Mouse (Mus musculus) adrenal gland, adult 8-10 months (tissue): Measurements from ENCODE around the gene Cyp26c1. TPM values are rescaled to one million over a fixed set of nuclear protein-coding genes. Genes with fewer than 3 reads are reported as not detected.

Source experiments
- DNase-seq: peaks from one replicate; pipeline ENCODE4 v3.0.0; 2022
- total RNA-seq, 4 experiments: library from RNA; stranded (reverse); gene quantifications; 2 replicates each; pipeline ENCODE4 v1.2.4; 2022

Cyp26c1 gene
- under 1 TPM in 2 of 4 experiments, not detected in 2; 0.23 to 0.32 TPM for total RNA-seq

- no peak for DNase-seq
These were observed at the start of gene Cyp26c1 for GRCm38 (mm10) chr19:37685281-37685680. Gene Cyp26c1, plus strand, starts transcription at chr19:37685581.

GRCm38 (mm10) chr19:37647994-37648393 lies 37.4 kb upstream of the Cyp26c1 start:
- DNase-seq = no peak

GRCm38 (mm10) chr19:37650526-37650925 lies 34.9 kb upstream of the Cyp26c1 start:
- no peak for DNase-seq

- no peak for DNase-seq
These were observed 31.4 kb upstream of the Cyp26c1 start for GRCm38 (mm10) chr19:37654012-37654411.

- DNase-seq = no peak
These were observed 28.9 kb upstream of the Cyp26c1 start for GRCm38 (mm10) chr19:37656441-37656840.

GRCm38 (mm10) chr19:37665256-37665655 lies 20.1 kb upstream of the Cyp26c1 start:
- DNase-seq = no peak

GRCm38 (mm10) chr19:37667855-37668594 lies 17.4 kb upstream of the Cyp26c1 start:
- DNase-seq = no peak

- DNase-seq = no peak
These were observed 16.7 kb upstream of the Cyp26c1 start for GRCm38 (mm10) chr19:37668657-37669056.

- DNase-seq = no peak
These were observed 15.9 kb upstream of the Cyp26c1 start for GRCm38 (mm10) chr19:37669486-37669885.

GRCm38 (mm10) chr19:37673393-37673792 lies 12.0 kb upstream of the Cyp26c1 start:
- DNase-seq = no peak

GRCm38 (mm10) chr19:37686347-37686746 lies 966 bp downstream of the Cyp26c1 start:
- DNase-seq = no peak

- no peak for DNase-seq
These were observed 1.8 kb downstream of the Cyp26c1 start for GRCm38 (mm10) chr19:37686941-37687850.

GRCm38 (mm10) chr19:37689478-37689877 lies 4.1 kb downstream of the Cyp26c1 start:
- DNase-seq = no peak

- no peak for DNase-seq
These were observed 5.3 kb downstream of the Cyp26c1 start for GRCm38 (mm10) chr19:37690716-37691115.

- DNase-seq = no peak
These were observed 7.5 kb downstream of the Cyp26c1 start for GRCm38 (mm10) chr19:37692879-37693278.

GRCm38 (mm10) chr19:37695146-37695545 lies 9.8 kb downstream of the Cyp26c1 start:
- DNase-seq = no peak

GRCm38 (mm10) chr19:37695762-37696602 lies 10.6 kb downstream of the Cyp26c1 start:
- DNase-seq = no peak

GRCm38 (mm10) chr19:37696603-37697334 lies 11.4 kb downstream of the Cyp26c1 start:
- no peak for DNase-seq

- no peak for DNase-seq
These were observed 11.9 kb downstream of the Cyp26c1 start for GRCm38 (mm10) chr19:37697335-37697636.

GRCm38 (mm10) chr19:37697651-37698272 lies 12.4 kb downstream of the Cyp26c1 start, which contains the start of gene Cyp26a1:
Gene Cyp26a1, plus strand, starts transcription at chr19:37697798.
- no peak for DNase-seq
